Comparison of ENCODE assay signal across 1 mouse cellular context in the genomic region with DNA sequence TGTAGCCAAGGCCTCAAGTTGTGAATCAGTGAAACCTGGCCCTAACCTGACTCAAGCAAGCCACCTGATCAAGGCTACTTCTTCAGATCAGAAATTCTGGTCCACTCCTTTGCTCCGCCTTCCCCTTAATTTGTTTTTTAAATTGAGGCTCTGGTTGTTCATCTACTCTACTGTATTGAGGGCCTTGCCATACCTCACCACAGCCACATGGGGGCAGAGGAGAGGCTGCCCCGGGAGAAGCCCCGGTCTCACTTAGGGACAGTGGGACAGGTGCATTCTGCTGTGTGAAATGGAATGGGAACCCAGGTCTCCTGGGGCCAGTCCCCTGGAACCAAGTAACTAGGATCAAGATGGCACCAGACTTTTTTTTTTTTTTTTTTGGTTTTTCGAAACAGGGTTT.
TF ChIP-seq lines count a peak whose summit lies in the region.

No protein-coding gene starts in this region.

TF ChIP-seq in MEL, 35 proteins besides CTCF, POLR2A, EP300 and RAD21:
- TF ChIP-seq SMC3 (IDR thresholded peaks at IDR 0.05; ENCODE audit: low read depth, low read length) (peak; percentile 89), RCOR1 (IDR thresholded peaks at IDR 0.05; ENCODE audit: low read depth, low read length) (no peak), UBTF (IDR thresholded peaks at IDR 0.05; ENCODE audit: borderline replicate concordance, insufficient read depth, low read depth, low read length) (no peak), ZC3H11A (IDR thresholded peaks at IDR 0.05; ENCODE audit: low read depth, low read length) (peak; percentile 46)
